Mouse (Mus musculus): ENCODE measurements at regions not wholly inside any gene's neighbourhood (a gene's known extent, or its start where the extent isn't known, plus 50 kb on each side); places are given as distances from the start of the nearest gene placed in this dataset.

GRCm38 (mm10) chr2:161164320-161164719, 55.4 kb upstream of the Chd6 start:
- DNase-seq: no peak

Measured in kidney, adult 11 months (tissue).